Mouse (Mus musculus): ENCODE measurements around the gene Phactr1.

The Phactr1 gene

DNA sequence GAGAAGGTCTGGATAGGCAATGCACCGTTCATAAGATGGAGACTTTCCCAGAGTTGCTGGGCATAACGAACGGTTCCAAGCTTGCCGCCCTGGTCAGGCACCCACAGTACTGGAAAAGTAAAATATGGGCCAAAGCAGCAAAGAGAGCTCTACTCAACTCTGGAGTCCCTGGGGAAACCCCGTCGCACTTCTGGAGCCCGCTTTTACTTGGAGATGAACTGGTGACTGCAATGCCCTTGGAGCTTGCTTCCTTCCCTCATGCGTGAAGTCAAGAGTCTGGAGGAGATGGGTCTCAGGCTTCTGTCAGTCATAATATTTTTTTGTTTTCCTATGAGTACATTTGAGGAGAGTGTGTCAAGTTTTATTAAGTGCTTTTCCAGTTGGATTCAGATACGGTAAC, 302.2 kb downstream of the Phactr1 start:
- DNase-seq = no peak

DNA sequence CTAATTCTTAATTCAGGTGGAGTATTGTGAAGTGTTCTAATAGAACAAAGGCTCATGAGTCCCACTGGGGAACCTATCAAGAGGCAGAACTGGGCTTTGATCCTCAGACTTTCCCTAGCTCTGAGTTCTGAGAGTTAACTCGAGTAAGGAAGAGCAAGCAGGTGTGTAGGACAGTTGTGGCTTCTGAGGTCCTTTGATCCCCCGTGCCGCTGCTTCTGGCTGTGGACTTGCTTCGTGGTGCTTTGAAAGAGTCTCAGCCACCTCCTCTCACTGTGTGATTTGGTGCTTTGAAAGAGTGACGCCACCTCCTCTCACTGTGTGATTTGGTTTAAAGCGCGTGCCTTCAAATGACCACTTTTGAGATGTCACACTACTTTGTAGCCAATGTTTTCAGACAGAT, 305.4 kb downstream of the Phactr1 start:
- DNase-seq = no peak

DNA sequence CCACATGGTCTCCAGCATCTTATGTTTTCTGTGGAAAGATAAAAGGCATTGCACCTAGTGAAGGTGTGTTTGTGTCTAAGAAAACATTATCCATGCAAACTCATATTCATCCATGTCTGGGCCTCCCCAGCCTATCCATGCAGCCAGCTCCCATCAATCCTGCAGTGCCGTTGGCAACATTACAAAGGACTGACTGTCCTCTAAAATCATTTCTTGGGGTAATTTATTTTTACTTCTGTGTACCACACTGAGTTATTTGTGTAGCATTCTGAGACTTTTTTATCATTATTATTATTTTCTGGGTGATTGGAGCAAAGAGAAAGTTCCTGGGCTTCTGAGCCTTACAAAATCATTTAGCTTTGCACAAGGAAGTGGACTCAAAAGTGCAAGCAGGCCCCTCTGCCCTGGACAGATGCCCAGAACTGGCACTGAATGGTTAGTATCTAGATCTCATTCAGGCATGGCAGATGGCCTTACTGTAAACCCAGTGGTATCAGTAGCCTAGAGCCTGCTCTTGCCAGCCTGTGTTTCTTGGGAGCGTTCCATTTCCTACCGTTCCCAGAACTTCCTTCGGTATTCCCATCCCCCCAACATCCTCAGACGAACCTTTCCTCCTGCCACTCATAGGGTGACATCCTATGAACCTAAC, 307.6 kb downstream of the Phactr1 start:
- no peak for DNase-seq

DNA sequence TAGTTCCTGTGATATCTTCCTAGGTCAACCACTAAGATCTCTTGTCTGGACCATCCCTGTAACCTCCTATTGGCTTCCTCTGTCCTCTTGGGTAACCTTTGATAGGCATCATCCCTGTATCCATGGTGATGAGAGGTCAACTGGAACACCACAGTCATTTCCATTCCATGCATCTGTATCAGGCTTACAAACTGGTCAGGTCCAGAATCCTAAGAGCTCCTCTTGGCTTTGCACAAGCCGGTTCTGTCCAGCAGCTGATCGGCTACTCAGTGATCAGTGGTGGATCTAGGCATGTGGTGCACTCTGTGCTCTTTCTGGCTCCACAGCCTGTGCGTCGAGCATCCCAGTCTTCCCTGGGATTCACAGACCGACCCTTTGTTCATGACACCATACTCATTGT, 309.1 kb downstream of the Phactr1 start:
- peak; percentile 15 for DNase-seq

DNA sequence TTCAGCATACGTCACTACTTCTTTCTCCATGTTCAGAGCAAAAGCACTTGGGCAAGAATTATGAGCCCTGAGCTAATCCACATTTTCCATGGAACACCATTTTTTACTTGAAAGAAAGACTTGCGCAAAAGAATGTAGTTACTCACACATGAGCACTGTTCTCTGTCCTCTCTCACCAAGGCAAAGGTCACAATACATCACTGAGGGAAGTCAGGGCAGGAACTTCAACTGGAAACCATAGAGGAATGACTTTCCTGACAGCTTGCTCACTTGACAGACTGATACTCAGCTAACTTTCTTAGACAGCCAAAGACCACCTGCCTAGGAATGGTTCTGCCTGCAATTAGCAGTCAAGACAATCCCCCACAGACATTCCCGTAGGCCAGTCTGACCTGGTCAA, 309.6 kb downstream of the Phactr1 start:
- DNase-seq = no peak

DNA sequence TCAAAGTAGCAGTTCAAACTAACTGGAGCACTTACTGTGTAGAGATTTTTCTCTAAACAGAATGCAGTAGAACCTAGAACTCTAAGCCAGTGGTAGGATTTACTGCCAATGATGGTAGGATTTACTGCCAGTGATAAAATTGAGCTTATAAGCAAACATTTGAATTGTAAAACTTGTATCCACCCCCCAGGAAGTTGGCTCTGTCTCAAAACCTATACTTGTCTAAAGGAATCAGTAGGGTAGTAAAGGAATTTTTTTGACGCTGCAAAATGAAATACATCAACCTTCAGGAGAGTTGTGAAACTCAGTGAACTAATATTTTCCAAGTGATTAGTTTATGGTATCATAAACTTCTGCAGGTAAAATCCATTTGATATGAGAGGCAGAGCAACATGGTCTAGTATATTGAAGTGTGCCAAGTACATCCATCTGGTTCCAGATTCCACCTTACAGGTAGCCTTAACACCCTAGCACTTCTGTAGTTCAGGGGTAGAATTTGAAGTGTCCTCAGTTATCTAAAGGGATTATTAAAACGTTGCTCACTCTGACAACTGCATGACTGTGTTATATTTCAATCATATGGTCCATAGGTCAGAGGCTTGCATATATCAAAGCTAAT, 310.2 kb downstream of the Phactr1 start:
- DNase-seq = no peak

DNA sequence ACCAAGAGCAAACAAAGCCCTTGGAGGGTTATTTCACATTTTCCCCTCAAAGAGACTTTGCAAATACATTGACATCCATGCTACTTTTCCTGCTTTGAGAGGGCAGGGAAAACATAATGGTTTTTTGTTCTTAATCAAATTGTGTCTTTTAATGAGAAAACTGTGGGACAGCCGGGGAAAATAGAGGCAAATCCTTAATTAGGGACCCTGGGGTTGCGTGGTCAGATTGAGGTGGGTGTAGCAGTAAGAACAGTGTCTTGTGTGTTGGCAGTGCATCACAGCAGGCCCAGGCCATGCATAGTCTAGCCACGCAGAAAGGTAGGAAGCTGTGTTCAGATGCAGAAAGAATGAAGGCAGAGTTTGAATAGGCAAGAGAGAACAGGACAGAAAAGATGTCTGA, 310.7 kb downstream of the Phactr1 start:
- DNase-seq = no peak

DNA sequence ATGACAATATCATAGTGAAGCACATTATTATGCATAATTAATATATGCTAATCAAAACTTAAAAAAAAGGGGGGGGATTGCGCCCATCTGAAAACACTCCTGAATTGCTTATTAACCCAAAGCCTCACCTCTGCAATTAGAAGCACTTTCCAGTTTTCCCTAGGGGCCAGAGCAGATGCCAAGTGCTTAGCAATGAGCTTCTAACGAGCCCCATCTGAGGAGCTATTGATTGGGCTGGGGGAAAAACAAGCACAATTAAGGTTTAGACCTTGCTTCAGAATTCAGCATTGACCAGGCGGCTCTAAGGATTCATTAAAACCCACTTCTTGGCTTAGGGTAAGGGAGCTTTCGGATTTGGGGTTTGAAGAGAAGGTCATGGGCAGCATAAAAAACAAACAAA, 311.9 kb downstream of the Phactr1 start:
- peak; percentile 11 for DNase-seq

DNA sequence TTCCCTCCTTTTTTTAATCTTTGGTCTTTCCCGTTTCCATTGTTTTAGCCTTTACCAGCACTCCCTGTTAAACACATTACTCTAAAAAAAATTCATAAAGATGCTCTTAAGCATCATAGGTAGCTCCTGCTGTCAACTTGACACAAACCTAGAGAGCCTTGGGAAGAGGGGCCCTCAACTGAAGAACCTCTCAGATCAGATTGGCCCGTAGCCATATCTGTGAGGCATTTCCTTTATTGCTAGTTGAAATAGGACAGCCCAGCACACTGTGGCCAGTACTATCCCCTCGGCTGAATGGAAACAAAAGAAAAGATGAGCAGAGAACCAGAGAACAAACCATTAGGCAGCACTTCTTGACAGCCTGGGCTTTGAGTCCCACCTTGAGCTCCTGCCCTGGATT, 313.9 kb downstream of the Phactr1 start:
- no peak for DNase-seq

DNA sequence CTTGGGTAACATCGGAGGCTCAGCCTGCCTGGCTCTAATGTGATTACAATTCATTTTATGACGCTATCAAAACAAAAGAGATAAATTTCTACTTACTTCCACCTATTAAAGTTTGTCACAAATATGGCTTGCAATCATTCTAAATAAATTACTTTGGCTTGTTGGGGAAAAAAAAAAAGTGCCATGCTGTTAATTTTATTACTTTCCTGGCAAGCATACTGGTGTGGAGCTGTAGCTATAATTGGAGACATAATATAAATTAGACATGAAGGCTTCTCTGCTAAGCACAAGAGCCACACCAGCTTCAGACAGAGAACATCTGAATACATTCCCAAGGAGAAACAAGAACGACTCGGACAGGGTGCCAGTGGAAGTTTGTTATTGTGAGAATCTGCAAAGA, 315.8 kb downstream of the Phactr1 start:
- no peak for DNase-seq

DNA sequence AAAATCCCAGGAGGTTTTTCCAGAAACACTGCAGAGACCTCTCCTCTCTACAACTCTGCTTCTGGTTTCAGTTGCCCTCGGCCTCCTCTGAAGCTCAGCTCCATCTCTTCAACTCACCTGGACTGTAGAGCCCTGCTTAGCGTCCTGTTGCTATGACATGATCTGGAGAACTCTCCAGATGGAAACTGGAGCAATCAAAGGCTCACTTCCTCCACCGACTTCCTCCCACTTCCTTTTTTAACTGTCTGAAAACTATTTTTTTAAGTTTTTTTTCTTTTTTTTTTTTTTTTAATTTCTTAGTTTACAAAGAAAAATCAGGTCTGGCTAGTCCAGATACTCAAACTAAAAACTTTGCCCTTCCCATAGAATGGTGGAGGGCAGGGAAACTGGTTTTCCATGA, 318.9 kb downstream of the Phactr1 start:
- DNase-seq = no peak

DNA sequence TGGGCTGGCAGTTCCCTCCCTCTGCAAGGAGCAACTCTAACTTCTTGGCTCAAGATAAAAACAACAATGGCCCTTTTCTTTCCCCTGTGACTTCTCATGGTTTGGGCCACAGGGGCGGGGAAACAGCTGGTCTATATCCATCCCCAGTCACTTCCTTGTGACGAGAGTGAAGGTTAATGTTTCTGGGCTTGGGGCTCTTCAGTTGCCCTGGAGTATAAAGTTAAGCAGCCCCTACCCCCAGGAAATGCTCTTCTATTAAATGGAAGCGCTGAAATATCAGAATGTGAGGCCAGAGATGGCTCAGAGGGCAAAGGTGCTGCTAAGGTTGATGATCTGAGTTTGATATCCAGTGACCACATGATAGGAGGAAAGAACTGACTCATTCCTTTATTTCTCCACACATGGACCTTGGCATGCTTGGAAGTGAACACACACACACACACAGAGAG, 324.7 kb downstream of the Phactr1 start:
- DNase-seq = no peak

DNA sequence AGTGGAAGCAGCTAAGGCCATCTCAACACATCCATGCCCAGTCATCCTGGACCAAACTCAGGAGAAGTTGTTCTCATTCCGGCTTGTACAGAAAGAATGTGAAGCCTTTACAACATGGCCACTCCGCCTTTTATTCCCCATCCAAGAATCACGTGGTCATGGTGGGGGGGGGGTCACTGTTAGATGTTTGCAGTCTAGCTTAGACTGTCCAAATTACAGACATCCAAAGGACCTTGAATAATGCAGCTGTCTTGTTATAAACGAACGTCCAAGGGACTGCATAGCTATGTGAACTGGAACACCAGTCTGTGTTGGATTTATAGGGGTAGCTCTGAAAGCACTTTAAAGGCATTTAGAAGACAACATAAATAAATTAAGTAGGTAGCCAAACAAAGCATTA, 328.0 kb downstream of the Phactr1 start:
- DNase-seq = no peak

DNA sequence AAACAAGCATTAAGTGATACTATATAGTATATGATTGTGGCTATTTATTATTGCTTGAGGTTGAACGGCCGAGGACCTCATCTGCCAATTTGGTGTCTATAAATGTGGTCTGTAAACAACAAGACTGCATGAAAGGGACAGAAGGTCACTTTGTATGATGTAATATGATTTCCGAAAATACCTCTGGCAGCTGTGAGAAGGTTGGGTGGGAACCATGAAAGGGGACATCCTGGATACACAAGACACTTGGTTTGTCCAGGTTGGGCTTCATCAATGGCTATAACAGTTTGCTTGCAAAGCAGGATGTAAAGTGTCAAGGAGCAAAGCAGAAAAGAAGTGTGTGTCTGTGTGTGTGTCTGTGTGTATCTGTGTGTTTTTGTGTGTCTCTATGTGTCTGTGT, 329.2 kb downstream of the Phactr1 start:
- DNase-seq = no peak

DNA sequence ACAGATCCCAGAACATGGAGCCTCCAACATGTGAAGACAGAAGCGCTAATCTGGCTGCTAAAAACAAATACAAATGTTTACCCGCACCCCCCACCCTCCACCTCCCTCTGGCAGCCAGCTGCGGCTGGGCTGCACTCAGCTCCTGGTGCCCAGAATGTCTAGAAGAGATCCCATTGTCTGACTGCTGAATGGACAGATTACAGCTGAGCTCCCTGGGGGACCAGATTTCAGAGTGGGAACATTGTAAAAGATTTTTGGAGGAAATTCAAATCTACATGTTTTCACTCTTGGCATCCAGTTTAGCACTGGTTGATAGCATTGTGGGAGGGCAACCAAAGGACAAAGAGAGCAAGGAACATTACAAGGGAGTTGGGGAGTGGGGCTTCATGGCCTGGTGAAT, 331.1 kb downstream of the Phactr1 start:
- DNase-seq = no peak

DNA sequence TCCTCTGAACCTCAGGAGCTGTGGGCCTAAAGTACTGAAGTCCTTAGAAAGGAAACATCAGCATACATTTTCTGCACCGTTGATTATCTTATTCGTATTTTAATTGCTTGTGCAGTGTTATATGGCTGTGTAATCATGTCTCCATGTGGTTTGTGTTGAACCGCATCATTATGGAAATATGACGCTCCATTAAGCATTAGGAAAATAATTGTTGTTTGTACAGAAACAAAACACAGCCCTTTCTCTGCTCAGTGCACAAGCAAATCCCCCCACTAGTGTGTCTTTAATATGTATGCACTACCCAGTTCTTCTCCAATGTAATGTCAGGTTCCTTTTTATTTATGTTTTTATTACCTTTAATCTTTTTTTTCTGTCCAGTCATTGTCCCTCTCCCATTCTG, 333.6 kb downstream of the Phactr1 start:
- DNase-seq = no peak

DNA sequence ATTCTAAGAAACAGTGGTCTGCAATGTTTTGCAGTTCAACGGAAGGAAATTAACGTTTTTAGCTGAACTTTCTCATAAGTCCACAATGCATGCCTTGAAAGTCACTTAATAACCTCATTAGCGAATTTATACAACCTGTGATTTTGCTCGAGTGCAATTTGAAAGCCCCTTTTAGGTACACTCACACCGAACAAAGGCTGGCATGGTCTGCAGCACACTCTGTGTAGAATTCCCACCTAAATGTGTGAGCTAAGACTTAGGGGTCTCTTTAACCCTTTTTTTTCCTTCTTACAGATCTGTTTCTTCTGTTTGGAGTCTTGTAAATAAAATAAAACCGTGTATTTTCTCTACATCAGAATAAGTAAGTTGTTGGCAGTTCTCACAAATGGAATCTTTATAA, 335.3 kb downstream of the Phactr1 start:
- DNase-seq = no peak

DNA sequence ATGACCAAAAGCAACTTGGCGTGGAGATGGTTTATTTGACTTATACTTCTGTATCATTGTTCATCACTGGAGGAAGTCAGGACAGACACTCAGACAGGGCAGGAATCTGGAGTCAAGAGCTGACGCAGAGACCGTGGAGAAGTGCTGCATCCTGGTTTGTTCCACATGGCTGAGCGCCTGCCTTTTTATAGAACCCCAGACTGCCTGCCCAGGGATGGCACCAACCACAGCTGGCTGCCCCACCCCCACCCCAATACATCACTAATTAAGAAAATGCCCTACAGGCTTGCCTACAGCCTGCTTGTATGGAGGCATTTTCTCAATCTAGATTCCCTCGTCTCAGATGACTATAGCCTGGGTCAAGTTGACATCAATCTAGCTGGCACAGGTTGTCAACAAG, 338.4 kb downstream of the Phactr1 start:
- peak; percentile 9 for DNase-seq

DNA sequence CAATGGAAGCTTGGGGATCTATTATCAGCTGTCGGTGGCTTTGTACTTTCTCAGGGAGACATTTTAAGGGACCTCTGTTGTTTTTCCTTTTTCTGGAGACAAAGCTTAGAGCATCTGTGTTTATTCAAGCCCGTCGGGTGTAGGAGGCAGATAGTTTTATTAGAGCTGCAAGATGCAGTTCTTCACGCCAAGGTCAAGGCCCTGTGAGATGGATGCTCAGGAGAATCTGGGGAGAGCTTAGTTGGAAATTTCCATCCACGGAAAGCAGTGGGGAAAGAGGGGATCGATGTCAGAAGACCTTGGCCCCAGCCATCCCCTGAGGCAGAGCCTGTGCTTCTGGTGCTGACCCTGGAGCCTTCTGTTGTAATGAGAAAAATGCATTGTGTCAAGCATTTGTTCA, 340.6 kb downstream of the Phactr1 start:
- peak; percentile 3 for DNase-seq

DNA sequence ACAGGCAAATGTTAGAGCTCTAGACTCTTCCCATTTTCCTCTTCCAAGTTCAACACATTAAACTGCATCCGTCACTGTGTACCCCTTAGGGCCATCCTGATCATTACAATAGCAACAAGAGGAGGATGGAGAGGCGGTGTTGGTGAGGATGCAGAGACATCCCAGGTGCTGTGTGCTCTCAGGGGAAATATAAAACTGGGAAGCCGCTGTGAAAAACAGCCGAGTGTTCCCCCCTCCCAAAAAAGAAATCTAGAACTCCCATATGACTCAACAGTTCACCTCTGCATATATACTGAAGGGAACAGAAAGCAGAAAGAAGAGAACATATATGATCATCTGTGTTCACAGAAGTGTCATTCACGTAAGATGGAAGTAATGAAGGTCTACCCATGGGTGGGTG, 342.6 kb downstream of the Phactr1 start:
- DNase-seq = no peak

DNA sequence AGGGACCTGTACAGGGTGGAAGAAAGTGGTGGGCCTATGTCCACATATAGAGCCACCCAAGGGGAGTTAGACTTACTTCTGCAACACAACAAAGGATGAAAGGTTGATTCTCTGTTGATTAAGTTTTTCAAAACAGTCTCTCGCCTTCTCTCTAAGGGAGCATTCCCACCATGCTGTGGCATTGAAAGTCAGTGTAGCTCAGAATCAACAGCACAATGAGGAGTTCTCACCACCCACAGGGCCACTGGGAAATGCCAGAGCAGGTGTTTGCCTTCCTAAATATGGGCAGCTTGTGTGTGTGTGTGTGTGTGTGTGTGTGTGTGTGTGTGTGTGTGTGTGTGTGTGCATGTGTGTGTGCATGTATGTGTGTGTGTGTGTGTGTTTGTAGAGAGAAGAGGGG, 347.1 kb downstream of the Phactr1 start:
- no peak for DNase-seq

DNA sequence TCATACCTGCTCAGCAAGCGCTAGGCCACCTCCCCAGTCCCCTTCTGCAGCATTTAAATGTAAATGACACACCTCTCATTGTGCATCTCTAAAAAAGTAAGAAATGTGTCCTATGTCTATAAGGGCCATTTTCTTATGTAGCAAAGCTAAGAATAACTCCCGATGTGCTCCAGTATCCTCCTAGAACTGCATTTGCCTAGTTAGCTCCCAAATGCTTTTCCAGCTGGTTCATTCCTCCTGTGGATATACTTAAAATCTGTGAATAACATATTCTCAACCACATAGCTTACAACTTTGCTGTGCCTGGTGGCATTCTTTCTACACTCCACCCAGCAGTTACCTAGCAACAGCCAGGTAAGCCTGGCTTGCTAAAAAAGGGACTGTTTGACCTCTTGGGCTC, 349.8 kb downstream of the Phactr1 start:
- DNase-seq = no peak

DNA sequence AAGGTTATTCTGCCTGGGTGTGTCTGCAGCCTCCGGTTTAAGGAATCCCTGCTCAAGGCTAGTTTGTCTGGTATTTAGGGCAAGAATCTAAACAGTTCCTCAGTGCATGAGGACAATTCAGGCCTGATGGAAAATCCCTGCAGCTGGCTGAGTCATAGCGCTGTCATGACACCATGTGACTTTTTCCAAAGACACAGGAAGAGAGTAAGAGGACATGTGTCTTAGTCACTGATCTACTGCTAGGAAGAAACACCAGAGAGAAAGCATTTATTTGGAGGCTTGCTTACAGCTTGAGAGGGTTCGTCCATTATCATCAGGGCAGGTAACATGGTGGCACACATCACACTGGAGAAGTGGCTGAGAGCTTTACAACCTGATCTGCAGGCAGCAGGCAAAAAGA, 352.0 kb downstream of the Phactr1 start:
- no peak for DNase-seq

DNA sequence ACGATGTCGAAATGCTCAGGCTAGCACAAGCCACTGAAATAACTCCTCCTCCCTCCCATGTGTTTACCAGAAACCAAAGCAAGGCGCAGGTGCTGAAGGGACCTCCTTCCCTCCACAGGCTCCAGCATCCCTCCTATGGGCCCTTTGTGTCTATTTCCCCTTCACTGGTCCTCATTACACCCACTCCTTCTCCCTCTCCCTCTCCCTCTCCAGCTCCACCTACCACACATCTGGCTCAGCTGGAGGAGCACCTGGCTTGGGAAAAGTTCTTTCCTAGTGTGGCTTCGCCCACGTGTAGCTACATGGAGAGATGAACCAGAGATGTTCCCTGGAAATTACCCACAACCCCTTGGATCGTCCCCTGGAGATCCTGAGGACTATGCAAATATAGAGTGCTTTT, 356.1 kb downstream of the Phactr1 start:
- no peak for DNase-seq

DNA sequence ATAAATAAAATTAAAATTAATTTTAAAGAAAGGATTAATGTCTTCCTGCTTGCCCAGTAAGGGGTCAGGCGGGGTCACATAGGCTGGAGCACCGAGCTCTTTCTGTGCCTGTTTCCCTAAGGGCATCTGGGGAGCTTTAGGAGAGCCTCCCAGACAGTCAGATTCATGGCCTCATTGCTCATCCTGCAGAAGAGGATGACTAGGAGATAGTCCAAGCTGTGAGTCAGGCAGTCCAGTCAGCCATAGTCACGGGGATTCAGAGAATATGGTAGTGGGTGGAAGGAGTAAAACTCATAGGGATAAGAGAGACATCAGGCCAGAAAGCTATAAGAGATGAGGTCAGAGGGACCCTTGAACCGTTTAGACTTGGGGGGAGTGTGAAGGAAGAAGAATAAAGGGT, 362.3 kb downstream of the Phactr1 start:
- no peak for DNase-seq
